Mouse (Mus musculus) liver, embryonic 18 days (tissue): ENCODE measurements around the gene Exosc1. TPM values are rescaled to one million over a fixed set of nuclear protein-coding genes. Genes with fewer than 3 reads are reported as not detected.

Source experiments
- polyA plus RNA-seq: library from polyadenylated mRNA; depleted of rRNA; stranded (reverse); fragments of >200 nt; gene quantifications from 2 replicates; pipeline ENCODE4 v1.2.3, GENCODE M21; 2012; rRNA removed

The Exosc1 gene
- polyA plus RNA-seq: 13.8 and 14.0 TPM in 2 replicates

DNA sequence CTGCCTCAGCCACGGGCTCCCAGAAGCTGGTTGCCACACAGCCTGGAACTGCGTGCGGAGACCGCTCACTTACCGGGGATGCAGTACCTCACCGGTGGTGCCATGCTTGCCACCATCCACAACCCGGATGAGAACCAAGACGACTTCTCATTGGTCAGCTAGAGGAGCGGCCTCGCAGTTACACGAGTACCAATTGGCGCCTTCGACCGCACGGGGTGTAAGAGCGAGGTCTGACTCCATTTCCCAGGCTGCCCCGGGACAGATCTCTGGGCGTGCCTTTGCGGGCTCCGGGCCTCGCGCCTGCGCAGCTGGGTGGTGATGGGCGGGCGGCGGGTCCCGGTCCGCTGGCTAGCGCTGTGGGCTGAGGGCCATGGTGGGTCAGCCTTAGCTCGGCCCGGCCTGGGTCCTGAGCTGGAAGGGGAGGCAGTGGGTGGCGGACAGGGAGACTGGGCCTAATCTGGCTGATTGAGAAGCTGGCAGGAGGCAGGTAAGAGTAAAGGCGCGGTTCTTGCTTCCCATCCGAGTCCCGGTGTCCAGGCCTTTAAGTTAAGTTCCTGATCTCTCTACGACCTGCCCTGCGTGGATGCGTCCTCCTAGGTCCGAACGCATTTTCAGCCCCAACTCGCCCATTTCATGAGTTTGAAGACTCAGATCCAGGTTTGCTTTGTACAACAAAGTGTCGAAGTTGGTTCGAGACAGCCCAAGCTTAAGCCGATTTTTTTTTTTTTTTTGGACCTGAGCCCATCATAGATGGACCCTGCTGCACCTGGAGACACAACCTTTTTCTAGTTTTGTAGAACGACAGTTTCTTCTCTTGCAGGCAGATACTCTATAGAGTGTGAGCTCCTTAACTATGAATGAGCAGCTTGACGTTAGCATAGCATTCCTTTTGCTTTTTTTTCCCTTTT lies at the start of gene Exosc1, which contains the start of gene Zdhhc16:
Gene Exosc1 (minus strand): TSS at position 245 of the 908 bp plus-strand sequence.
Gene Zdhhc16 (plus strand): TSS at position 302 of the 908 bp plus-strand sequence.

GRCm38 (mm10) chr19:41981595-41981927 lies 48.3 kb upstream of the Exosc1 start, which contains the start of gene Ubtd1:
Gene Ubtd1, plus strand, starts transcription at chr19:41981763.

DNA sequence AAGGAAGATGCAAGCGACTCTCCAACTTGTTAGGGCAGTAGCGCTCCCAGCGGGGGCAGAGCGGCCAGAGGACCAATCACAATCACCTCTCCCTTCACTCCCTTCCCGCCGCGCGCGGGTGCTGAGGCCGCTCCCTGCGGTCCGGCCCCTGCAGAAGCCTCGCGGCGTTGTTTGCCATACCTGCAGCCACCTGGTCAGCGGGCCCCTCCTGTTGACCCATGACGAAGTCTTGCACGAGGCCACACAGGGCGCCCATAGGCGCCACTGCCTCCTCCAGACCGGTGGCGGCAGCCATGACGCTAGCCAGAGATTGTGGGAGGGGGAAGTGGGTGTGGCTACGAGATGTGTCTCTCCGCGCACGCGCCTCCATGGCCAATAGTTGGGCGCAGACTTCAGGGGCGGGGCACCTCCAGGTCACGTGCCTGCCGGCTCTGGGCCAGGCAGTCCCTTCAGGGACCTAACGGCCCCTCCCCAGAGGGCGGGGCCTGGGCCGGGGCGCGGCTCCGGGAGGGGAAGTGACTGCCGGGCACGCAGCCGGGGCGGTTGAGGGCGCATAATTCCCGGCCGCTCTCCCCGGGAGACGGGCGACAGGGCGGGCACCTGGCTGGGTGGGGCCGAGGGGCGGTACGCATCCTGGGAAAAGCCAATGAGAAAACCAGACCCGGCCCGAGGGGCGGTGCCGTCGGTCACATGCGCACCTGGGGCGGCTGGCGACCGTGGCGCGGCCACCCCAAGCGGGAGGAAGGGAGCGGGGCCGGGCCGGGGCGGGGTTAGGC lies 47.8 kb upstream of the Exosc1 start, which contains the start of gene Mms19:
Gene Mms19 (minus strand): TSS at position 339 of the 776 bp plus-strand sequence.

DNA sequence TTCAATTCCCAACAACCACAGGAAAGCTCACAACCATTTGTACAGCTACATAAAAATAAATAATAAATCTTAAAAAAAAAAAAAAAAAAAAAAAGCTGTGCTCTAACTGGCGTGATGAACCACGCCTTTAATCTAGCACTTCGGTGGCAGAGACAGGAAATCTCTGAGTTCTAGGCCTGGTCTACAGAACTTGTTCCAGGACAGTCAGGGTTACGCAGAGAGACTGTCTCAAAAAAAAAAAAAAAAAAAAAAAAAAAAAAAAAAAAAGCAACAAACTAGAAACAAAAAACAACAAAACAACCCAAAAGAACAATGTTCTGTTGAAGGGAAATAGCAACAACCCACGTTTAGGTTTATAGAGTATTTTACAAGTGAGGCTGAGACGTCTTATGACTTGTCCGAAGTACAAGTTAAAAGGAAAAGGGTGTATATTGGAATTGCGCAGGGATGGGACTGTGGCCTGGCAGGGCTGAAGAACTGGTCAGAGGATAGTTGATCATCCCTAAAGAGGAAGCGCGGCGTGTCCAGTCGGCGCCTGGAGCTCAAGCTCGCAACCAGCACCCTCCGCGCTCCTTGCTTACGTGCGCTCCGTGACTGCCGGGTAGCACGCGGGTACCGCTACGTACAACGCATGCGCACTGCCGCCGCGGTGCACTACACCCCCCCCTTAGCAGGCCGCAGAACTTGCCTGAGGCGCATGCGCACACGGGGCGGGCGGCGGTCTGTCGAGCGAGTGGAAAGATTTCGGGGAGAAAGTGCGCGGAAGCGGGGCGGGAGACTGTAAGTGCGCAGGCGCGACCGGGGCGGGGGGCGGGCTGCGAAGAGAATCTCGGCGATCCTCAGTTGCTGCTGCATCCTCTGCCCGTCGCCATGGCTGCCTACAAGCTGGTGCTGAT lies 21.8 kb downstream of the Exosc1 start, which contains the start of gene Pgam1:
Gene Pgam1 (plus strand): TSS at position 746 of the 896 bp plus-strand sequence.

DNA sequence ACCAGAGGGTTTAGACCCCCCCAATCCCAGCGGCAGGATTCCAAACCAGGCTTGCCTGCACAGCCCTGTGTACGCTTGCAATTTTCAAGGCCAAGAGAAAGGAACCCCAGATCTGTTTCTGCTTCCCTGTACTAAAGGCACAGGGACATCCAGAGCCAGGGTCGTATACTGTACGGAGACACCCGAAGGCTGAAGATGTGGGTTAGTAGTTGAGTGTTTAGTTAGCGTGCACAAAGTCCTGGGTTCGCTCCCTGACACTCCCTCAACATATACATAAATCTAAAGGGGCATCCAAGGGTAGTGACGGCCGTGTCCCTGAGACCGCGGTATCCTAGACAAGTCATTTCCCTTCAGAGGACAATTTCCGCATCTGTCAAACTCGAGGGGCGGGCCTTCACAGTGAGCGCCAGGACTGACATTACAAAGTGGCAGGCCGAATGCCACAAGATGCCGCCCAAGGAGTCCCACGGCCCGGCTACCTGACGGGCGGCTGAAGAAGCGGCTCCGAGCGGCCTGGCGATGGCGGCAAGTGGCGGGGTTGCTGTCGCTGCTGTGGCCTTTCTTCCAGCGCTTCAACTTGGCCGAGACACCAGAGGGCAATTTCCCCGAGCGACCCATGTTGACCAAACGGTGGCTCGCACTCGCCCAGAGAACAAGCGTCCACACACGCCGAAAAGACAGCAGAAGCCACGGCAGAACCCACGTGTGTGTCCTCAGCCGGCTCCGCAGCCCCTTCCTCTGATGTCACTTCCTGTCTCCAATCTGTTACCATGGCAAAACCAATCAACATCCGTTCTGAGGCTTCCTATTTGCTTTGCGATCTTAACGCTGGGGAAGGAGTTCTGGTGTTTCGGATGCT lies 37.5 kb downstream of the Exosc1 start, which contains the start of gene Rrp12:
Gene Rrp12 (minus strand): TSS at position 714 of the 859 bp plus-strand sequence.

Other genes with a start within 250 kb of the Exosc1 start
- 0.38 and 0.41 TPM in 2 replicates for gene Slit1, start 189.8 kb downstream of the Exosc1 start, polyA plus RNA-seq
- 13.7 and 15.6 TPM in 2 replicates for gene Arhgap19, start 131.4 kb downstream of the Exosc1 start, polyA plus RNA-seq
- gene Frat1, start 103.5 kb downstream of the Exosc1 start, polyA plus RNA-seq: 1.7 and 2.3 TPM in 2 replicates
- gene Frat2, start 85.3 kb downstream of the Exosc1 start, polyA plus RNA-seq: 3.1 and 4.1 TPM in 2 replicates
- gene Rrp12, start 37.2 kb downstream of the Exosc1 start, polyA plus RNA-seq: 3.2 and 3.8 TPM in 2 replicates
- gene Pgam1, start 21.5 kb downstream of the Exosc1 start, polyA plus RNA-seq: 366 and 408 TPM in 2 replicates
- gene Zdhhc16, start 57 bp upstream of the Exosc1 start, polyA plus RNA-seq: 20.9 and 21.9 TPM in 2 replicates
- 18.2 and 22.0 TPM in 2 replicates for gene Mms19, start 47.7 kb upstream of the Exosc1 start, polyA plus RNA-seq
- 9.3 TPM in 2 replicates for gene Ubtd1, start 48.3 kb upstream of the Exosc1 start, polyA plus RNA-seq
- gene Ankrd2, start 102.6 kb upstream of the Exosc1 start, polyA plus RNA-seq: 0.05 and 0.06 TPM in 2 replicates
- gene Hoga1, start 112.2 kb upstream of the Exosc1 start, polyA plus RNA-seq: 73.2 and 87.5 TPM in 2 replicates
- 1.8 and 2.4 TPM in 2 replicates for gene 4933411K16Rik, start 118.8 kb upstream of the Exosc1 start, polyA plus RNA-seq
- gene Morn4, start 152.9 kb upstream of the Exosc1 start, polyA plus RNA-seq: 1.1 TPM in 2 replicates
- gene Pi4k2a, start 157.0 kb upstream of the Exosc1 start, polyA plus RNA-seq: 16.6 and 17.3 TPM in 2 replicates
- gene Avpi1, start 195.6 kb upstream of the Exosc1 start, polyA plus RNA-seq: 23.1 and 28.3 TPM in 2 replicates
- 17.8 and 21.1 TPM in 2 replicates for gene Marveld1, start 214.0 kb upstream of the Exosc1 start, polyA plus RNA-seq
- gene Zfyve27, start 230.5 kb upstream of the Exosc1 start, polyA plus RNA-seq: 12.2 and 16.6 TPM in 2 replicates